Mouse (Mus musculus) colon, adult 2 months (tissue): ENCODE measurements around the gene Olfr113. TPM values are rescaled to one million over a fixed set of nuclear protein-coding genes. Genes with fewer than 3 reads are reported as not detected.

Experiments used
- polyA plus RNA-seq: library from polyadenylated mRNA; depleted of rRNA; stranded (reverse); fragments of >200 nt; gene quantifications from 2 replicates; pipeline ENCODE4 v1.2.3, GENCODE M21; 2012; rRNA removed

The Olfr113 gene
- not detected in 2 replicates for polyA plus RNA-seq

GRCm38 (mm10) chr17:37577563-37577962, at the start of gene Olfr113:
TSS of gene Olfr113 (minus strand) at chr17:37577663.

GRCm38 (mm10) chr17:37627009-37627408, 49.5 kb upstream of the Olfr113 start, which contains the start of the genes Olfr115 and Olfr116:
TSS of gene Olfr115 (minus strand) at chr17:37627109.
TSS of gene Olfr116 (minus strand) at chr17:37627199.

GRCm38 (mm10) chr17:37592643-37593042, 15.2 kb upstream of the Olfr113 start, which contains the start of gene Olfr114:
TSS of gene Olfr114 (minus strand) at chr17:37592743.

GRCm38 (mm10) chr17:37569351-37569750, 8.1 kb downstream of the Olfr113 start, which contains the start of gene Olfr112:
TSS of gene Olfr112 (minus strand) at chr17:37569451.

Other genes starting within 250 kb of the Olfr113 start
- not detected in 2 replicates for gene Olfr103, start 238.0 kb downstream of the Olfr113 start, polyA plus RNA-seq
- not detected in 2 replicates for gene Olfr104-ps, start 218.1 kb downstream of the Olfr113 start, polyA plus RNA-seq
- not detected in 2 replicates for gene Olfr105-ps, start 198.6 kb downstream of the Olfr113 start, polyA plus RNA-seq
- not detected in 2 replicates for gene Olfr106-ps, start 187.3 kb downstream of the Olfr113 start, polyA plus RNA-seq
- not detected in 2 replicates for gene Olfr107, start 178.4 kb downstream of the Olfr113 start, polyA plus RNA-seq
- gene Olfr108, start 132.2 kb downstream of the Olfr113 start, polyA plus RNA-seq, result not detected in 2 replicates
- not detected in 2 replicates for gene Olfr109, start 118.7 kb downstream of the Olfr113 start, polyA plus RNA-seq
- 0.84 and 1.1 TPM in 2 replicates for gene H2-M2, start 94.1 kb downstream of the Olfr113 start, polyA plus RNA-seq
- not detected in 2 replicates for gene Olfr110, start 85.2 kb downstream of the Olfr113 start, polyA plus RNA-seq
- 0.10 TPM in 1 of 2 replicates, not detected in the other for gene Olfr111, start 69.6 kb downstream of the Olfr113 start, polyA plus RNA-seq
- gene Olfr112, start 8.2 kb downstream of the Olfr113 start, polyA plus RNA-seq, result not detected in 2 replicates
- not detected in 2 replicates for gene Olfr114, start 15.1 kb upstream of the Olfr113 start, polyA plus RNA-seq
- not detected in 2 replicates for gene Olfr115, start 49.4 kb upstream of the Olfr113 start, polyA plus RNA-seq
- gene Olfr116, start 49.5 kb upstream of the Olfr113 start, polyA plus RNA-seq, result not detected in 2 replicates
- not detected in 2 replicates for gene Olfr117, start 86.1 kb upstream of the Olfr113 start, polyA plus RNA-seq
- gene Olfr118, start 89.3 kb upstream of the Olfr113 start, polyA plus RNA-seq, result not detected in 2 replicates
- gene Olfr119, start 118.9 kb upstream of the Olfr113 start, polyA plus RNA-seq, result not detected in 2 replicates
- gene Olfr120, start 144.1 kb upstream of the Olfr113 start, polyA plus RNA-seq, result not detected in 2 replicates
- gene Olfr121, start 171.2 kb upstream of the Olfr113 start, polyA plus RNA-seq, result not detected in 2 replicates
- gene Olfr122, start 190.9 kb upstream of the Olfr113 start, polyA plus RNA-seq, result not detected in 2 replicates
- not detected in 2 replicates for gene Olfr123, start 215.9 kb upstream of the Olfr113 start, polyA plus RNA-seq
- gene Olfr124, start 222.2 kb upstream of the Olfr113 start, polyA plus RNA-seq, result not detected in 2 replicates